Mouse (Mus musculus): ENCODE measurements around the gene Rps25.

The Rps25 gene

GRCm38 (mm10) chr9:44454891-44455220 is 47.9 kb downstream of the Rps25 start, which contains the start of gene Upk2:
Gene Upk2, minus strand, starts transcription at chr9:44454976.
- DNase-seq (ENCODE audit: low read depth, low spot score): no peak

- peak; percentile 38 for DNase-seq (ENCODE audit: low read depth, low spot score)
Observed at GRCm38 (mm10) chr9:44457035-44457742, 50.2 kb downstream of the Rps25 start.
